Mouse (Mus musculus): ENCODE results near the gene Txk.

Gene Txk

DNA sequence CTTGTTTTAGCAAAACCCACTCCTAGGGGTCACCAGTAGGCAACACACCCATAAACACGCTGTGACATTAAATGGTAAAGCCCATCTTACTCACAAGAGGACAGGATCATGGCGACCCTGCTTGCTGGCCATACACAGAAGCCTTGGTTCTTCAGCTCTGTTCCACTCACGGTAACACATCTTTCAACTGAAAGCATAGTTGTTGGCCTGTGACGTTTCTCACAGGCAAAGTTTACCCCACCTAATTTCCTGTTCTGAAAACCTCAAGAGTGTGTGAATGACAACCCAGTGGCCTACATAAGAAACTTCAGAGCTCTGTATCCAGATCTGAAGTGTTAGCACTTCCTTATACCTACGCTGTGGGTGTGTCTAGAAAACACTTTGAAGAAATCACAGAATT lies at the start of gene Txk:
TSS of gene Txk (minus strand) at position 193 of the 400 bp plus-strand sequence.
- in situ Hi-C loops (cut with MboI; ENCODE audit: low sequenced_read_pairs): no loop called here

DNA sequence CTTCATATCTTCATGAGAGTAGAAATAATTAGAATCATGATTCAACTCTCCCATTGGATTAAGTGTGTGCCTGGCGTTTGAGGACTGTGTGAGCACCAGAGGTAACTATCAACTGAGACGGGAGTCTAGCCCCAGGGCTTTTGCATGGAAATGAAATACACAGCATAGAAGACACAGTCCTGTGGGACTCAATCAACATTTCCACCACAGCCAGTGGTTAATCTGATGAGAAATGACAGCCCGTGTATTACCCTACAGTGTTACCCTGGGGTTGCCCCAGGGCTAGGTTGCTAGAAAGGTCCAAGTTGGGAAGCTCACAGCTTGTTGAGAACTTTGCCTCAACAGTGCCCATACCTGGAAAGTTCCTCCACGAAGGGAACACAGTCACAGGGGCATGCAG lies 46.0 kb upstream of the Txk start:
- in situ Hi-C loops (cut with MboI; ENCODE audit: low sequenced_read_pairs): no loop called here

DNA sequence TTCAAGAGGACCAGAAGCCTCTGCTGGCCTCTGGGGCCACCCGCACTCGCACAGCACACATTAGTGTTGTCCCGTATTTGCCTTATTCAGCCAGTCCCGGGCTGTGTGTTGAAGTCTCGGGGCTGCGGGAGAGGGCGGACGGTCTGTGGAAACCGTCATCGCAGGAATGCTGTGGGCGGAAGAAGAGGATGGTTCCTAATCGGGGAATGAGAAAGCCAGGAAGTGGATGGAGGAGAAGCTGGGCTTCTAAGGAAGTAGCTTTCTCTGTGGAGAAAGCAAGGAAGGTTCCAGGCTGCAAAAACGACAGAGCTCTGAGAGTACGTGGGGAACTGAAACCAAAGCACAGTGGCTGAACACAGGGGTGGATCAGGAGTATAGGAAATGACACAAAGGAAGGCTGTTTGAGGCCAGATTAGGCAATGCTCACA lies 43.6 kb upstream of the Txk start:
- in situ Hi-C loops (cut with MboI; ENCODE audit: low sequenced_read_pairs): no loop called here

- in situ Hi-C loops (cut with MboI; ENCODE audit: low sequenced_read_pairs): no loop called here
Measured at GRCm38 (mm10) chr5:72793309-72793850, 40.8 kb upstream of the Txk start.

DNA sequence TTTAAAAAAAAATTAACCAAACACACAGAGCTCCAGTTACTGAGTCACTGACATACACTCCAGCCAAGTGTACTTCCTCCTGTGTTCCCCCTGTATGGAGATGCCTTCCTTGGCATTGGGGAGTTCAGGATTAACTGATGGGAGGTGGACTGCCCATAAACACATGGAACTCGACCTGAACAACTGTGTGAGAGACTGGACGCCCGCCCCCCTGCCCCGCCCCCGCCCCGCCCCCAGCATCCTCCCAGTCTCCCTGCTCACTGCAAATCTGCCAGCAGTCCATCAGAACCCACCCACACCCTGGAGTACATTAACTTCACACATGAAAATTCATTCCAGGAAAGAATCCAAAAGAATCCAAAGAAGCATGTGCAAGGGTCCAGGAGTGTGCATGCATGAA lies 39.2 kb upstream of the Txk start:
- in situ Hi-C loops (cut with MboI; ENCODE audit: low sequenced_read_pairs): no loop called here

GRCm38 (mm10) chr5:72791386-72791785 lies 38.8 kb upstream of the Txk start:
- in situ Hi-C loops (cut with MboI; ENCODE audit: low sequenced_read_pairs): no loop called here

DNA sequence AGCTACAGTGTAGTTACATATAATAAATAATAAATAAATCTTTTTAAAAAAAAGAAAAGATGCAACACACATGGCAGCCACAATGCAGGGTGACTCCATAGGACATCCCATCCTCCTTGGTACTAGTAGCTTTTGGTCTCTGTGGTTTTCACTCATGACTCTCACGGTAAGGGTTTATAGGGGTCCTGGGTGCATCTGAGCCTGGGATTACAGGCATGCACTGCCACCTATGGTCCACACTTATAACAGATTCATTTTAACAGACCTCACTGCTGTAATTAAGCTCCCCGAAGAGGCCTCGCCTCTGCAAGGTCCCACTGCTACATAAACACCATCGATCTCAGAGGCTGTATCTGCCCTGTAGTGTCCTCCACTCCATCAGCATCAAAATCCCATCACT lies 32.9 kb upstream of the Txk start:
- in situ Hi-C loops (cut with MboI; ENCODE audit: low sequenced_read_pairs): no loop called here

- in situ Hi-C loops (cut with MboI; ENCODE audit: low sequenced_read_pairs): no loop called here
Measured at GRCm38 (mm10) chr5:72784719-72785118, 32.1 kb upstream of the Txk start.

DNA sequence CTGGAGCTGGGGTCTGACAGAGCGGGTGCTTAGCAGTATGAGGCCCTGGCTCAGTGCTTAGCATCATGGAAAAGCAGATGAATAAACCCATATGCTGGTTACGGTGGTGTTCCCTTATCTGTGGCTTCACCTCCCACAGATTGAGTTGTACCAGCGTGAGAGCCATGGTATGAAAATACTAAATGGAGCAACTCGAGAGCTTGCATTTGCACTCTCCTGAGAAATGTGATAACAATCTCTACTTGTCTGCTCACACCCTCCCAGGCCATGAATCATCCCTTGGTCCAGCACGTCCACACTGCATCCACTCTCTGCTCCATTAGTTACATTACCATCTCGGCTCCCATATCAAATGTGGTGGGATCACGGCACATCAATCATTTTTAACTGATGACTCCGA lies 31.4 kb upstream of the Txk start:
- in situ Hi-C loops (cut with MboI; ENCODE audit: low sequenced_read_pairs): no loop called here

DNA sequence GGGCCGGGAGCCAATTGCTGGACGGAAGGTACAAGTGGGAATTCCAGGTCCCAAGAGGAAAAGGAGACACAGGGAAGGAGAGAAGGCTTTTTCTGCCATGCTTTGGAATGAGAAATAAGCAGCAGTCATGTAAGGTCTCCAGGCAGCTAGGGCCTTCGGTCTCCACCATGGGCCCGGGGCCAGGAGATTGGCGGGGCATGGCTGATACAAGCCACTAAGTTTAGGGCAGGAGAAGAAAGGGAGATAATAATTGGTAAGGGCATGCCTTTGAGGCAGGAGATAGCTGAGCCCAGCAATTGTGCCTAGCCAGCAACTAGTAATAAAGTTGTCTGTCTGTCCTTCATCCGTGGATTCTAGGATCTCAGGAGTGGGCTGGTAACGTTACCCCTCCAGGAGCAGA lies 30.5 kb upstream of the Txk start:
- in situ Hi-C loops (cut with MboI; ENCODE audit: low sequenced_read_pairs): no loop called here

GRCm38 (mm10) chr5:72781776-72782175 lies 29.2 kb upstream of the Txk start:
- in situ Hi-C loops (cut with MboI; ENCODE audit: low sequenced_read_pairs): no loop called here

- in situ Hi-C loops (cut with MboI; ENCODE audit: low sequenced_read_pairs): no loop called here
Measured at GRCm38 (mm10) chr5:72776595-72776994, 24.0 kb upstream of the Txk start.

GRCm38 (mm10) chr5:72776127-72776526 lies 23.6 kb upstream of the Txk start:
- in situ Hi-C loops (cut with MboI; ENCODE audit: low sequenced_read_pairs): no loop called here

GRCm38 (mm10) chr5:72769841-72770240 lies 17.3 kb upstream of the Txk start:
- in situ Hi-C loops (cut with MboI; ENCODE audit: low sequenced_read_pairs): no loop called here

GRCm38 (mm10) chr5:72763546-72763945 lies 11.0 kb upstream of the Txk start:
- in situ Hi-C loops (cut with MboI; ENCODE audit: low sequenced_read_pairs): no loop called here

DNA sequence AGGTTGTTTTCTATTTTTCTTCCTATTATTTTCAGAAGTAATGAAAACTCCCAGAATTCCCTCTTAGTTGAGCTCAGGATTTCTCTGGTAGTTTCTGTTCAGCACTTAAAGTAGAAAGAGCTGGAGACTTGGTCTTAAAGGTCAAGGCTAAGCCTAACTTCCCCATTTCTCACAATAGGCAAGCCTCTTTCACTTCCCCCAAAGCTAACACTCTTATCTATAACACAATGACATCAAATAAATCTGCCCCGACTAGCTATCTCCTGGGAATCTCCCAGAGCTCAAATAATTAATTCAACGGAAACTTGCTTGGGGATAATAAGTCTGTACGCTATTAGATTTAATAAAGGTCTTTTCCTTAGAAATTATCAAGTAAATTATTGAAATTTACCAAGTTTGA lies 10.4 kb upstream of the Txk start:
- in situ Hi-C loops (cut with MboI; ENCODE audit: low sequenced_read_pairs): no loop called here

DNA sequence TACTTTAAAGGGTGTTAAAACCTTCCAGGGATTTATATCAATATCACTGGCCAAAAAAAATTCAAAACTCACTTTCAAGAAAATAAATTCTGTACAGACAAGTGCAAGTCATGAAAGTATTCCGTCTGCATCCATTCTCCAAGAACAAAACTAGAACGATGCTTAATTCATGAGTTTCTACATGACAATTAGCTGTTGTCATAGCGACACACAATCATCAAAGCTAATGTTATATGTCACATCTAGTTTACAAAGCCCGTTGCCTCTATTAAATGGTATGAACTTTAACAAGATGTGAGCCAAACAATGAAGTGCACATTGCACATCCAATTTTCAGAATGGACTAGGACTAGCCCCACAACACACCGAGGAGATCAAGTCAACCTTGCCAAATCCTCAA lies 9.2 kb upstream of the Txk start:
- in situ Hi-C loops (cut with MboI; ENCODE audit: low sequenced_read_pairs): no loop called here

- in situ Hi-C loops (cut with MboI; ENCODE audit: low sequenced_read_pairs): no loop called here
Measured at GRCm38 (mm10) chr5:72761237-72761636, 8.7 kb upstream of the Txk start.

GRCm38 (mm10) chr5:72758925-72759924 lies 6.6 kb upstream of the Txk start:
- in situ Hi-C loops (cut with MboI; ENCODE audit: low sequenced_read_pairs): no loop called here

DNA sequence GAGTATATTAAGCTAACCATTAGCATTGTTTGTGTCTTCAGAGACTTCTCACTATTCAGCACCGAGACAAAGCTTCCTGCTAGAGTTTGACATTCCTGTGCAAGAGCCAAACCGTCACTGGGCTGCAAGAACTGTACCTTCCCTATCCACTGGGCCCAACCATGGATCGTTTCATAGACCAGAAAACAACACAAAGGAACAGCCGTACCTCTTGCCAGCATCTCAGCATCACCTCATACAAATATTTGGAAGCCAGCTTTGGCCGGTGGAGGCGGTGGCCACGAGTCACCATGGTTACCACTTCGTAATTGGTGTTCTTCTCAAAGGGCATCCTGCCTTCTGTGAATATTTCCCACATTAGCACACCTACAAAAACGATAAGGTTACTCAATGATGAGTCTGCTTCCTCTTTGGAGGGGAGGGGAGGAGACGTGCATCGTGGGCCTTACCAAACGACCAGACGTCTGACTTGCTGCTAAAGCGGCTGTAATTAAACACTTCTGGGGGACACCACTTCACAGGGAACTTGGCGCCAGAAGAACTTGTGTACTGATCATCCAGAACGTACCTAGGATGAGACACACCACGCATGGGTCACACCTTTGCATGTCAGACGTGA lies 4.7 kb upstream of the Txk start:
- in situ Hi-C loops (cut with MboI; ENCODE audit: low sequenced_read_pairs): no loop called here

- in situ Hi-C loops (cut with MboI; ENCODE audit: low sequenced_read_pairs): no loop called here
Measured at GRCm38 (mm10) chr5:72755941-72756340, 3.4 kb upstream of the Txk start.

- in situ Hi-C loops (cut with MboI; ENCODE audit: low sequenced_read_pairs): no loop called here
Measured at GRCm38 (mm10) chr5:72755035-72755434, 2.5 kb upstream of the Txk start.
